Mouse (Mus musculus): ENCODE measurements around the gene Prr18. TPM values are rescaled to one million over a fixed set of nuclear protein-coding genes. Genes with fewer than 3 reads are reported as not detected.

Prr18 gene
- polyA plus RNA-seq, 1 experiment from 2014 or later, result 0.24 TPM

DNA sequence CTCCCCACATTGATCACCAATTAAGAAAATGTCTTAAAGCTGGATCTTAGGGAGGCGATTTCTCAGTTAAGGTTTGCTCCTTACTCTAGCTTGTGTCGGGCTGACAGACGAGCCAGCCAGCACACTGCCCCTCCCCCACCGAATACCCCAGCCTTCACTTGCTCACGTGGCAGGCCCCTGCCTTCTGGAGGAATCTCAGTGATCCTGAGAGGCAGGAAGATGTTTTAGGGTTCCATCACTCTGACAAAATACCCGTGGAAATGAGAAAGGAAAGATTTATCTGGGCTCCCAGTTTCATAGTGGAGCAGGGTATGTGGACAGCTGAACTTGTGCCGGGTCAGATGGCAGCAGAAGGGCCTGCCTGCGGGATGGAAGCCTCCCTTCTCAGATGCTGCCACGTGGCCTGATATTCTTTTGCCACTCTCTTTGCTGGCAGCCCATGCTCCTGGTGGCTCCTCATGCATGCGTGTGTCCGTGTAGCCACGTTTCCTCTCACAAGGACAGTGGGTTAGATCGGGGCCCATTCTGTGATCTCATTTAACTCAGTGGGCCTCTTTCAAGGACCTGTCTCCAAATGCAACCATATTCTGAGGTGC is 33.5 kb downstream of the Prr18 start:
- Histone ChIP-seq H3K9ac (no peak overlapping the region), H3K4me1 (peaks cover 28% of the 10 kb centered on the region), H3K4me2 (no peak overlapping the region), H3K4me3 (no peak overlapping the region), H3K36me3 (no peaks in the 10 kb centered on the region), H3K27ac (no peak overlapping the region), H3K9me3 (no peaks in the 10 kb centered on the region), H3K27me3 (no peaks in the 10 kb centered on the region)
- no peak for ATAC-seq (ENCODE audit: insufficient number of reproducible peaks, low FRiP score, low TSS enrichment, low read depth)
- WGBS, result 35% methylated on average over 13 of the region's 13 CpGs

- Histone ChIP-seq H3K27me3 (no peaks in the 10 kb centered on the region), H3K36me3 (no peaks in the 10 kb centered on the region), H3K4me3 (peak overlapping the region; percentile 27), H3K9ac (no peak overlapping the region), H3K27ac (peak overlapping the region; percentile 83), H3K4me2 (peak overlapping the region; percentile 54), H3K9me3 (no peaks in the 10 kb centered on the region), H3K4me1 (peaks cover 26% of the 10 kb centered on the region)
- WGBS, result 1% methylated on average over 7 of the region's 7 CpGs
- ATAC-seq (ENCODE audit: insufficient number of reproducible peaks, low FRiP score, low TSS enrichment, low read depth), result peak; percentile 78
Observed at GRCm38 (mm10) chr17:8371834-8372233, 34.6 kb downstream of the Prr18 start.

DNA sequence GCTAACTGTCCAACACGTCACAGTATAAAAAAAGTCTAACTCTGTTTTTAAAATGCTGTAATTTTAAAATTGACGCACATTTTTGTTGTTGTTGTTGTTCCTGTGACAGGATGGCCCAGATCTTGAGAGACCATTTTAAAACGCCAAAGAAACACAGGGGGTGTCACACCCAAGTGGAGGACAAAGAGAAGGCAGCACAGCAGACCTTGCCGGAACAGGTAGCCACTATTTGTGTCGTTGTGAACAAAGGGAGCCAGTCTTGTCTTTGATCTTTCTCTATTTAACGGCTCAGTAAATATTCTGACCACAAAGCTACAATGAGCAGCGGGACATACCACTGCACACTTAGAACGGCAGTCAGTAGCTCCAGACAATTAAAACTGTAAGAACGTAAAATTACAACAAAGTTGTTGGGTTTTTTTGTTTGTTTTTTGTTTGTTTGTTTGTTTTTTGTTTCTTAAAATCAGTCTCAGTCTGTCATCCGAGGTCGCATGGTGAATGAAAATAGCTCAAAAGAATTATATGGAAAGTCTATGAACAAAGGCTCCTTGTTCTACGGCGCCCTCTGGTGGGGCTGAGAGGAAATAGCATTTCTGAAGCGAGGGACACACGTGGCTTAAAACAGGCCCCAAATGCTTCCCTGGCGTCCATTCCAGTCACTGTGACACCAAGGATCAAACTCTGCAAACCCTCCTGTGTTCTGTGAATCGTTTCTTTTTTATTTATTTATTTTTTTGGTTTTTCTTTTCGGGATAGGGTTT is 35.2 kb downstream of the Prr18 start:
- Histone ChIP-seq H3K27me3 (no peaks in the 10 kb centered on the region), H3K9ac (no peak overlapping the region), H3K9me3 (no peaks in the 10 kb centered on the region), H3K4me3 (peak overlapping the region; percentile 27), H3K36me3 (no peaks in the 10 kb centered on the region), H3K4me1 (peaks cover 20% of the 10 kb centered on the region), H3K27ac (peak overlapping the region; percentile 83), H3K4me2 (peak overlapping the region; percentile 54)
- WGBS, result 2% methylated on average over 18 of the region's 18 CpGs
- ATAC-seq (ENCODE audit: insufficient number of reproducible peaks, low FRiP score, low TSS enrichment, low read depth), result no peak

- no peak overlapping the region for H3K4me3 ChIP-seq
- 48% methylated on average over 5 of the region's 5 CpGs for WGBS
- no peaks in the 10 kb centered on the region for H3K9me3 ChIP-seq
- no peak overlapping the region for H3K27ac ChIP-seq
- no peaks in the 10 kb centered on the region for H3K36me3 ChIP-seq
- H3K9ac ChIP-seq, result no peak overlapping the region
- no peaks in the 10 kb centered on the region for H3K27me3 ChIP-seq
- peaks cover 4% of the 10 kb centered on the region for H3K4me1 ChIP-seq
- ATAC-seq (ENCODE audit: insufficient number of reproducible peaks, low FRiP score, low TSS enrichment, low read depth), result no peak
- H3K4me2 ChIP-seq, result no peak overlapping the region
Observed at GRCm38 (mm10) chr17:8377298-8377697, 40.0 kb downstream of the Prr18 start.

- H3K9ac ChIP-seq, result no peak overlapping the region
- no peak overlapping the region for H3K4me2 ChIP-seq
- peaks cover 29% of the 10 kb centered on the region for H3K27me3 ChIP-seq
- no peak overlapping the region for H3K27ac ChIP-seq
- 96% methylated on average over 2 of the region's 2 CpGs for WGBS
- no peak overlapping the region for H3K4me3 ChIP-seq
- H3K9me3 ChIP-seq, result no peaks in the 10 kb centered on the region
- peaks cover 10% of the 10 kb centered on the region for H3K4me1 ChIP-seq
- no peaks in the 10 kb centered on the region for H3K36me3 ChIP-seq
- no peak for ATAC-seq (ENCODE audit: insufficient number of reproducible peaks, low FRiP score, low TSS enrichment, low read depth)
Observed at GRCm38 (mm10) chr17:8385441-8385840, 48.2 kb downstream of the Prr18 start.

DNA sequence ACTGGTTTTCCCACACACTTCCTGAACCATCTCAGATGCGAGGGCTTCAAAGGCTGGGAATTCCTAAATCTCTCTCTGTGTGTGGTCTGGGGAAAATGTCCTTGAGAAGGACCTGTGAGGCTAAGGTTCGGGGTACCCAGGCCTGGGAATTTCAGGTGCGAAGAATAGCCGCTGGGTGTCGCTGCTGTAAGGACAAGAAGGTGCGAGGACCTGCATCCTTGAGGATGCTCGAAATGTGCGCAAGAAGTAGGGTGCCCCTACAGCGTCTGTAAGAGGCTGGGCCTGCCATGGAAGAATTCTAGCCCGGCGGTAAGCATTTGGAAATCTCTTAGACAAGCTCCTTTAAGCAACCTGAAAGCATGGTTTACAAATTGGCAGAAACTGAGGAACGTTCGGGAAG is 51.2 kb downstream of the Prr18 start:
- 2% methylated on average over 13 of the region's 13 CpGs for WGBS
- Histone ChIP-seq H3K4me2 (no peak overlapping the region), H3K9ac (no peak overlapping the region), H3K4me3 (no peak overlapping the region), H3K27ac (no peak overlapping the region), H3K27me3 (peaks cover 37% of the 10 kb centered on the region), H3K36me3 (no peaks in the 10 kb centered on the region), H3K4me1 (peaks cover 10% of the 10 kb centered on the region), H3K9me3 (no peaks in the 10 kb centered on the region)
- no peak for ATAC-seq (ENCODE audit: insufficient number of reproducible peaks, low FRiP score, low TSS enrichment, low read depth)

DNA sequence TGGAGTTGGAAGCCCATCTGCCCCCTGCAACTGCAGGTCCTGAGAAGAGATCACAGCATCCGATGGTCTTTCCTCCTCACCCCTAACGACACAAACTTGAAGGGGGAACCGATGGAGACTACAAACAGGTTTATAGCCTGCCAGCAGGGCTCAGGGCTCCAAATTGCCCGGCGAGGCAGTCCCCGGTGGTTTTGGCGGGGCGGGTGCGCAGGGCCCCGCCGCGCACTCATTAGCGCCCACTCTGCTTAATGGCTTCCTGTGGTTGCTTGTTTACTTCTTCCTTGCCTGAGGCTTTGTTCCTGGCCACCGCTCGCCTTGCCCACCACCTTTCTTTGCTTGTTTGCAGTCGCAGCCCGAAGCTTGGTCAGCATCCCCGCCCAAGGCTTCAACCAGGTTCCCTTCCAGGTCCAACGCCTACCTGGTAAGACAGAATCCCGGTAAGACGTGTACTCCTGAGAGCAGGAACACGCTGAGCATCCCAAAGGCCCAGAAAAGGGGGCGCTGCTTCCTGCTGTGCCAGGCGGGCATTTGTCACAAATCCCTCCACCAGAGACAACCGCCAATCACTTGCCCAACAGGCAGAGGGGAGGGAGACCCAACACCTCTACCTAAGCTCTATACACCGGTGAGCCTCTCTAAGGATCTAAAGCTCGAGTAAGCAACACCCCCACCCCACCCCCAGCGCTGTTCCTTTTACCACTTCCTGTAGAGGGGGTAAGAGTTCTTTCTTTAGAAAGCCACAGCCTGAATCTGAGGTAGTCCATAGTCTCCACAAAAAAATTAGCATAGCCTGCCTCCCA is 51.9 kb downstream of the Prr18 start:
- Histone ChIP-seq H3K27ac (no peak overlapping the region), H3K9me3 (no peaks in the 10 kb centered on the region), H3K27me3 (peaks cover 37% of the 10 kb centered on the region), H3K9ac (no peak overlapping the region), H3K4me1 (peaks cover 10% of the 10 kb centered on the region), H3K4me3 (peak overlapping the region; percentile 9; the same call in 1 of the 2 replicates), H3K4me2 (peak overlapping the region; percentile 28), H3K36me3 (no peaks in the 10 kb centered on the region)
- WGBS, result 2% methylated on average over 28 of the region's 28 CpGs
- no peak for ATAC-seq (ENCODE audit: insufficient number of reproducible peaks, low FRiP score, low TSS enrichment, low read depth)

- no peak for ATAC-seq (ENCODE audit: insufficient number of reproducible peaks, low FRiP score, low TSS enrichment, low read depth)
- Histone ChIP-seq H3K4me2 (peak overlapping the region; percentile 28; the same call in 1 of the 2 replicates), H3K4me3 (no peak overlapping the region), H3K36me3 (no peaks in the 10 kb centered on the region), H3K27me3 (peaks cover 37% of the 10 kb centered on the region), H3K9ac (no peak overlapping the region), H3K9me3 (no peaks in the 10 kb centered on the region), H3K4me1 (peaks cover 10% of the 10 kb centered on the region), H3K27ac (no peak overlapping the region)
- 5% methylated on average over 10 of the region's 10 CpGs for WGBS
Observed at GRCm38 (mm10) chr17:8389790-8390095, 52.5 kb downstream of the Prr18 start.

GRCm38 (mm10) chr17:8390487-8390886 is 53.2 kb downstream of the Prr18 start:
- Histone ChIP-seq H3K36me3 (no peaks in the 10 kb centered on the region), H3K27ac (no peak overlapping the region), H3K4me3 (no peak overlapping the region), H3K4me1 (peaks cover 10% of the 10 kb centered on the region), H3K27me3 (peaks cover 37% of the 10 kb centered on the region), H3K9ac (no peak overlapping the region), H3K4me2 (no peak overlapping the region), H3K9me3 (no peaks in the 10 kb centered on the region)
- WGBS, result 56% methylated on average over 4 of the region's 4 CpGs
- ATAC-seq (ENCODE audit: insufficient number of reproducible peaks, low FRiP score, low TSS enrichment, low read depth), result no peak

Other genes starting within 250 kb of the Prr18 start
- not detected in 2 replicates for gene Gm49673, start 189.7 kb upstream of the Prr18 start, polyA plus RNA-seq (2015; fragmentation: Nextera tagmentation; extraction: Ambion mirVana)
- 25.5 and 25.9 TPM in 2 replicates for gene Rnaset2a, start 189.4 kb upstream of the Prr18 start, polyA plus RNA-seq (2015; fragmentation: Nextera tagmentation; extraction: Ambion mirVana)
- gene Fgfr1op, start 172.0 kb upstream of the Prr18 start, polyA plus RNA-seq (2015; fragmentation: Nextera tagmentation; extraction: Ambion mirVana), result 27.5 and 28.7 TPM in 2 replicates
- not detected in 2 replicates for gene Ccr6, start 101.4 kb upstream of the Prr18 start, polyA plus RNA-seq (2015; fragmentation: Nextera tagmentation; extraction: Ambion mirVana)
- gene Mpc1, start 54.6 kb upstream of the Prr18 start, polyA plus RNA-seq (2015; fragmentation: Nextera tagmentation; extraction: Ambion mirVana), result 156 and 164 TPM in 2 replicates
- gene Sft2d1, start 26.4 kb upstream of the Prr18 start, polyA plus RNA-seq (2015; fragmentation: Nextera tagmentation; extraction: Ambion mirVana), result 69.3 and 71.1 TPM in 2 replicates
- 0.58 and 0.72 TPM in 2 replicates for gene T2, start 18.5 kb downstream of the Prr18 start, polyA plus RNA-seq (2015; fragmentation: Nextera tagmentation; extraction: Ambion mirVana)
- gene T, start 97.0 kb downstream of the Prr18 start, polyA plus RNA-seq (2015; fragmentation: Nextera tagmentation; extraction: Ambion mirVana), result 0.52 and 0.70 TPM in 2 replicates
- gene Pde10a, start 187.9 kb downstream of the Prr18 start, polyA plus RNA-seq (2015; fragmentation: Nextera tagmentation; extraction: Ambion mirVana), result 1.8 and 3.1 TPM in 2 replicates
- gene Gm17087, start 229.5 kb downstream of the Prr18 start, polyA plus RNA-seq (2015; fragmentation: Nextera tagmentation; extraction: Ambion mirVana), result 0.16 TPM in 1 of 2 replicates, not detected in the other

Data from limb, embryonic 15.5 days (tissue).